Mouse (Mus musculus) C2C12 (cell line): ENCODE results near the gene Kcnq4.

ENCODE experiments used
- CTCF ChIP-seq: IDR thresholded peaks from one replicate; pipeline ENCODE4 v1.5.1; 2011; ENCODE audit not compliant: control insufficient read depth, insufficient read depth, insufficient read length
- MAX ChIP-seq: IDR thresholded peaks from one replicate; pipeline ENCODE4 v1.6.1; 2011; ENCODE audit warnings: mild to moderate bottlenecking, control low read depth
- MYOG ChIP-seq: IDR thresholded peaks from one replicate; pipeline ENCODE4 v1.6.1; 2011; ENCODE audit not compliant: control insufficient read depth, insufficient read length; ENCODE audit errors: extremely low read depth

DNA sequence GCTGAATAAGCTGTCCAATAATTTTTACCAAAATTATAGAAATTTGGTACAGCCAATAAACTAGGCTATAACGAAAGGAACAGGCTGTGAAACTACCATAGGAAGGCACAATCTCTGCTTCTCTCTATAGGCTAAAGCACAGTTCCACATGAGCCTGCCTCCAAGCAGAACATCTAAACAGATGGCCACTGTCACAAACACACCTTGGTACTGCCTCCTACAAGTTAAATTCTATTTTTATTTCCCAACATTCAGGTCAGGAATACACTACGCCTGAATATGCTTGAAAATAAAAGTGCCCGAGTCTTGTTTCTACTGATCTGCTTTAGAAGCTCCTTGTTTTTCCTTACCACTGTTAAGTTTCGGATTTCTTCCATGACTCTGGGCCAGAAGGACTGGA, 41.6 kb upstream of the Kcnq4 start:
- TF ChIP-seq CTCF: no peak
- no peak for TF ChIP-seq MAX
- TF ChIP-seq MYOG: no peak
